Mouse (Mus musculus): ENCODE data around the gene Gm11444. TPM values are rescaled to one million over a fixed set of nuclear protein-coding genes. Genes with fewer than 3 reads are reported as not detected.

Gene Gm11444
- total and polyA plus RNA-seq, 3 experiments = not detected

GRCm38 (mm10) chr11:85844144-85844965 lies 5.8 kb downstream of the Gm11444 start:
- Histone ChIP-seq H3K4me2 (ENCODE audit: insufficient read depth, low read depth, poor library complexity, severe bottlenecking) (peak overlapping the region; percentile 64), H3K9ac (ENCODE audit: insufficient read depth, low read depth) (peak overlapping the region; percentile 3; the same call in 1 of the 2 replicates), H3K9me3 (replicated peaks; ENCODE audit: low read length) (peaks cover 25% of the 10 kb centered on the region), H3K4me3 (replicated peaks in 1 of 3; ENCODE audit: low read depth in 2 of 3, low read length in 2 of 3, poor library complexity in 1 of 3) (peak overlapping the region; percentile 37 to 42 (median 38)), H3K27ac (ENCODE audit: insufficient read depth, low read depth) (no peak overlapping the region), H3K36me3 (replicated peaks in 1 of 2; ENCODE audit: control insufficient read depth in 1 of 2, insufficient read depth in 1 of 2, low read length in 1 of 2) (no peaks in the 10 kb centered on the region), H3K79me2 (replicated peaks; ENCODE audit: control insufficient read depth, extremely low read depth, insufficient read depth, poor library complexity, severe bottlenecking) (no peaks in the 10 kb centered on the region), H3K27me3 (replicated peaks) (peaks cover 61% of the 10 kb centered on the region), H3K4me1 (ENCODE audit: control insufficient read depth in 1 of 2, insufficient read depth in 2 of 2) (peaks cover 5 to 29% of the 10 kb centered on the region in 2 experiments)
- TF ChIP-seq E2F4 (IDR thresholded peaks at IDR 0.05; ENCODE audit: insufficient replicate concordance, low read depth, low read length) (no peak), RAD21 (IDR thresholded peaks at IDR 0.05; ENCODE audit: low read depth, low read length) (peak; percentile 81), USF2 (conservative IDR thresholded peaks at IDR 0.05; ENCODE audit: low read depth, low read length) (no peak), KAT2A (IDR thresholded peaks at IDR 0.05; ENCODE audit: insufficient replicate concordance, low read length) (no peak), TBP (conservative IDR thresholded peaks at IDR 0.05; ENCODE audit: low read depth, low read length) (no peak), RCOR1 (conservative IDR thresholded peaks at IDR 0.05; ENCODE audit: low read depth, low read length) (no peak), ZKSCAN1 (IDR thresholded peaks at IDR 0.05; ENCODE audit: borderline replicate concordance, low read depth, low read length) (no peak), ZMIZ1 (IDR thresholded peaks at IDR 0.05; ENCODE audit: low read depth, low read length) (no peak), EP300 (IDR thresholded peaks at IDR 0.05; ENCODE audit: low read length) (no peak), IRF4 (IDR thresholded peaks at IDR 0.05; ENCODE audit: low read depth, low read length) (0 out of 2 replicates have a peak, but pooled peaks have one; percentile 47), CHD2 (IDR thresholded peaks at IDR 0.05; ENCODE audit: low read length) (0 out of 2 replicates have a peak, but pooled peaks have one; percentile 35), NELFE (IDR thresholded peaks at IDR 0.05; ENCODE audit: low read depth, low read length) (0 out of 2 replicates have a peak, but pooled peaks have one; percentile 28), ELF1 (IDR thresholded peaks at IDR 0.05; ENCODE audit: low read depth, low read length) (no peak), SIN3A (IDR thresholded peaks at IDR 0.05; ENCODE audit: low read length) (no peak), MYC (IDR thresholded peaks at IDR 0.05; ENCODE audit: low read depth, low read length) (no peak), MAX (IDR thresholded peaks at IDR 0.05; ENCODE audit: low read length) (peak; percentile 65; the same call in 1 of the 2 replicates), CTCF (conservative IDR thresholded peaks at IDR 0.05 in 1 of 2, IDR thresholded peaks at IDR 0.05 in 1 of 2; ENCODE audit: low read depth in 2 of 2, low read length in 2 of 2) (peak in 1 of 2 experiments; percentile 79; a peak in 2 of 4 replicates), JUND (conservative IDR thresholded peaks at IDR 0.05; ENCODE audit: low read depth, low read length) (no peak), UBTF (IDR thresholded peaks at IDR 0.05; ENCODE audit: low read depth, low read length) (no peak), BHLHE40 (IDR thresholded peaks at IDR 0.05; ENCODE audit: low read depth, low read length) (no peak), HCFC1 (IDR thresholded peaks at IDR 0.05; ENCODE audit: low read depth, low read length) (no peak), JUN (IDR thresholded peaks at IDR 0.05; ENCODE audit: insufficient read depth, low read depth, low read length) (no peak), MAZ (IDR thresholded peaks at IDR 0.05; ENCODE audit: low read depth, low read length) (no peak), MXI1 (IDR thresholded peaks at IDR 0.05; ENCODE audit: low read depth, low read length) (no peak), ZC3H11A (IDR thresholded peaks at IDR 0.05; ENCODE audit: low read depth, low read length) (0 out of 2 replicates have a peak, but pooled peaks have one; percentile 26), POLR2A (IDR thresholded peaks at IDR 0.05; ENCODE audit: low read depth, low read length) (no peak; the same call in 1 of the 2 replicates), MAFK (IDR thresholded peaks at IDR 0.05; ENCODE audit: insufficient replicate concordance, low read length) (no peak), CHD1 (IDR thresholded peaks at IDR 0.05; ENCODE audit: low read depth, low read length) (no peak), POLR2AphosphoS2 (IDR thresholded peaks at IDR 0.05; ENCODE audit: low read depth, low read length) (no peak), GABPA (IDR thresholded peaks at IDR 0.05; ENCODE audit: insufficient replicate concordance, low read depth, low read length) (no peak), NRF1 (IDR thresholded peaks at IDR 0.05; ENCODE audit: low read depth, low read length) (no peak), USF1 (IDR thresholded peaks at IDR 0.05; ENCODE audit: low read depth, low read length) (no peak), PAX5 (IDR thresholded peaks at IDR 0.05; ENCODE audit: low read length) (no peak), ETS1 (conservative IDR thresholded peaks at IDR 0.05; ENCODE audit: low read depth, low read length) (no peak), ZNF384 (IDR thresholded peaks at IDR 0.05; ENCODE audit: low read depth, low read length) (no peak), MEF2A (IDR thresholded peaks at IDR 0.05; ENCODE audit: borderline replicate concordance, low read depth, low read length) (no peak), TCF12 (IDR thresholded peaks at IDR 0.05; ENCODE audit: low read depth, low read length) (0 out of 2 replicates have a peak, but pooled peaks have one; percentile 25), SMC3 (IDR thresholded peaks at IDR 0.05; ENCODE audit: low read depth, low read length) (peak; percentile 70)
- dilution Hi-C loops (cut with MboI; ENCODE audit: extremely low pct_ligation_motif_present, extremely low pct_unique_long_range_greater_than_20kb, low sequenced_read_pairs) (no loop called here), in situ Hi-C loops (cut with MboI; ENCODE audit: low pct_ligation_motif_present, low pct_unique_long_range_greater_than_20kb, low sequenced_read_pairs) (no loop called here)
- DNase-seq (ENCODE audit: extremely low read depth) = peak; percentile 45

All from CH12.LX (cell line).